Mouse (Mus musculus) hindbrain, embryonic 10.5 days (tissue): ENCODE results near the gene Phldb2. TPM values are rescaled to one million over a fixed set of nuclear protein-coding genes. Genes with fewer than 3 reads are reported as not detected.
A peak's percentile ranks its signal among the peaks of the same experiment; 100 is the strongest.

ENCODE experiments used
- DNase-seq: peaks from one replicate; pipeline ENCODE4 v3.0.0-alpha.2; 2017; ENCODE audit warnings: low spot score
- H3K27ac ChIP-seq: fragments of 300-500 bp; sonication (generic); 2 replicates; pipeline ENCODE4 v1.5.1; 2016; ENCODE audit warnings: mild to moderate bottlenecking, moderate library complexity
- H3K27me3 ChIP-seq: fragments of 300-500 bp; sonication (generic); 2 replicates; pipeline ENCODE4 v1.6.1; 2016; ENCODE audit warnings: mild to moderate bottlenecking; ENCODE audit not compliant: poor library complexity, insufficient read depth, severe bottlenecking
- H3K36me3 ChIP-seq: fragments of 300-500 bp; sonication (generic); 2 replicates; pipeline ENCODE4 v1.6.1; 2016; ENCODE audit warnings: mild to moderate bottlenecking, moderate library complexity
- H3K4me1 ChIP-seq: fragments of 300-500 bp; sonication (generic); replicated peaks from 2 replicates; pipeline ENCODE4 v1.6.1; 2016; ENCODE audit warnings: mild to moderate bottlenecking
- H3K4me3 ChIP-seq: fragments of 300-500 bp; sonication (generic); 2 replicates; pipeline ENCODE4 v1.5.1; 2016; ENCODE audit warnings: mild to moderate bottlenecking, moderate library complexity
- H3K9me3 ChIP-seq: fragments of 300-500 bp; sonication (generic); 2 replicates; pipeline ENCODE4 v1.6.1; 2016; ENCODE audit warnings: mild to moderate bottlenecking, moderate library complexity
- WGBS: fragments of 180-500 bp; shearing (Covaris S2); methylation state at CpG from one replicate; pipeline ENCODE4 v1.1.7; 2016; 5-methylcytosine and 5-hydroxymethylcytosine counted together
- polyA plus RNA-seq: library from polyadenylated mRNA; unstranded; fragments of >200 nt; fragmentation: Nextera tagmentation; extraction: Ambion mirVana; gene quantifications from 2 replicates; pipeline ENCODE4 v1.2.1, GENCODE M21; 2016

The Phldb2 gene
- polyA plus RNA-seq, 1 experiment from 2014 or later, result 25.7 TPM

GRCm38 (mm10) chr16:45942169-45942891, 11.1 kb downstream of the Phldb2 start:
- no peaks in the 10 kb centered on the region for H3K36me3 ChIP-seq
- no peaks in the 10 kb centered on the region for H3K9me3 ChIP-seq
- WGBS, result 84% methylated on average over 8 of the region's 8 CpGs
- no peak for DNase-seq
- H3K27me3 ChIP-seq, result no peaks in the 10 kb centered on the region
- no peak overlapping the region for H3K27ac ChIP-seq
- H3K4me1 ChIP-seq, result 0 out of 2 replicates have a peak, but pooled peaks cover 3% of the 10 kb centered on the region
- no peak overlapping the region for H3K4me3 ChIP-seq

- no peak overlapping the region for H3K27ac ChIP-seq
- WGBS, result 81% methylated on average over 2 of the region's 2 CpGs
- H3K9me3 ChIP-seq, result no peaks in the 10 kb centered on the region
- DNase-seq, result no peak
- no peak overlapping the region for H3K4me3 ChIP-seq
- no peaks in the 10 kb centered on the region for H3K27me3 ChIP-seq
- H3K4me1 ChIP-seq, result peaks cover 9% of the 10 kb centered on the region; the same call in 1 of the 2 replicates
- no peaks in the 10 kb centered on the region for H3K36me3 ChIP-seq
Measured at GRCm38 (mm10) chr16:45940701-45941100, 12.7 kb downstream of the Phldb2 start.

GRCm38 (mm10) chr16:45939436-45939835, 14.0 kb downstream of the Phldb2 start:
- Histone ChIP-seq H3K4me1 (peaks cover 6% of the 10 kb centered on the region; the same call in 1 of the 2 replicates), H3K27me3 (no peaks in the 10 kb centered on the region), H3K4me3 (no peak overlapping the region), H3K27ac (no peak overlapping the region), H3K9me3 (no peaks in the 10 kb centered on the region), H3K36me3 (no peaks in the 10 kb centered on the region)
- WGBS, result 91% methylated on average over 3 of the region's 3 CpGs
- no peak for DNase-seq

- Histone ChIP-seq H3K27me3 (no peaks in the 10 kb centered on the region), H3K4me3 (no peak overlapping the region), H3K9me3 (no peaks in the 10 kb centered on the region), H3K36me3 (no peaks in the 10 kb centered on the region), H3K4me1 (peaks cover 6% of the 10 kb centered on the region; the same call in 1 of the 2 replicates), H3K27ac (no peak overlapping the region)
- no peak for DNase-seq
- 71% methylated on average over 2 of the region's 2 CpGs for WGBS
Measured at GRCm38 (mm10) chr16:45937381-45937780, 16.0 kb downstream of the Phldb2 start.

GRCm38 (mm10) chr16:45936521-45936920, 16.9 kb downstream of the Phldb2 start:
- 76% methylated on average over 2 of the region's 2 CpGs for WGBS
- H3K27ac ChIP-seq, result no peak overlapping the region
- DNase-seq, result no peak
- no peak overlapping the region for H3K4me3 ChIP-seq
- H3K27me3 ChIP-seq, result no peaks in the 10 kb centered on the region
- no peaks in the 10 kb centered on the region for H3K9me3 ChIP-seq
- H3K36me3 ChIP-seq, result no peaks in the 10 kb centered on the region
- peaks cover 6% of the 10 kb centered on the region; the same call in 1 of the 2 replicates for H3K4me1 ChIP-seq

GRCm38 (mm10) chr16:45935956-45936483, 17.4 kb downstream of the Phldb2 start:
- WGBS, result 85% methylated on average over 3 of the region's 3 CpGs
- H3K4me1 ChIP-seq, result peaks cover 6% of the 10 kb centered on the region; the same call in 1 of the 2 replicates
- no peaks in the 10 kb centered on the region for H3K27me3 ChIP-seq
- H3K4me3 ChIP-seq, result no peak overlapping the region
- no peaks in the 10 kb centered on the region for H3K9me3 ChIP-seq
- H3K27ac ChIP-seq, result peak overlapping the region; percentile 35; the same call in 1 of the 2 replicates
- H3K36me3 ChIP-seq, result no peaks in the 10 kb centered on the region
- no peak for DNase-seq

- H3K9me3 ChIP-seq, result no peaks in the 10 kb centered on the region
- DNase-seq, result no peak
- WGBS, result 62% methylated on average over 2 of the region's 2 CpGs
Measured at GRCm38 (mm10) chr16:45934721-45935407, 18.5 kb downstream of the Phldb2 start.

GRCm38 (mm10) chr16:45930308-45930707, 23.1 kb downstream of the Phldb2 start:
- no peak overlapping the region for H3K4me3 ChIP-seq
- H3K27me3 ChIP-seq, result no peaks in the 10 kb centered on the region
- 91% methylated on average over 3 of the region's 3 CpGs for WGBS
- no peaks in the 10 kb centered on the region for H3K9me3 ChIP-seq
- H3K4me1 ChIP-seq, result no peaks in the 10 kb centered on the region
- no peak for DNase-seq
- no peak overlapping the region for H3K27ac ChIP-seq
- H3K36me3 ChIP-seq, result no peaks in the 10 kb centered on the region

More at GRCm38 (mm10) chr16:45934721-45935407, 18.5 kb downstream of the Phldb2 start:
- peaks cover 6% of the 10 kb centered on the region; the same call in 1 of the 2 replicates for H3K4me1 ChIP-seq
- no peaks in the 10 kb centered on the region for H3K36me3 ChIP-seq
- no peaks in the 10 kb centered on the region for H3K27me3 ChIP-seq
- H3K4me3 ChIP-seq, result no peak overlapping the region
- no peak overlapping the region; the same call in 1 of the 2 replicates for H3K27ac ChIP-seq

GRCm38 (mm10) chr16:45928090-45928489, 25.3 kb downstream of the Phldb2 start:
- no peak overlapping the region for H3K27ac ChIP-seq
- no peaks in the 10 kb centered on the region for H3K27me3 ChIP-seq
- H3K36me3 ChIP-seq, result no peaks in the 10 kb centered on the region
- no peak overlapping the region for H3K4me3 ChIP-seq
- no peaks in the 10 kb centered on the region for H3K9me3 ChIP-seq
- H3K4me1 ChIP-seq, result peaks cover 6% of the 10 kb centered on the region; the same call in 1 of the 2 replicates
- 87% methylated on average over 4 of the region's 4 CpGs for WGBS
- no peak for DNase-seq

GRCm38 (mm10) chr16:45927601-45928000, 25.8 kb downstream of the Phldb2 start:
- H3K27ac ChIP-seq, result no peak overlapping the region
- DNase-seq, result no peak
- WGBS, result 61% methylated on average over 3 of the region's 3 CpGs

GRCm38 (mm10) chr16:45926875-45927274, 26.5 kb downstream of the Phldb2 start:
- Histone ChIP-seq H3K27ac (no peak overlapping the region), H3K27me3 (no peaks in the 10 kb centered on the region), H3K9me3 (no peaks in the 10 kb centered on the region), H3K36me3 (no peaks in the 10 kb centered on the region), H3K4me3 (no peak overlapping the region), H3K4me1 (peaks cover 6% of the 10 kb centered on the region; the same call in 1 of the 2 replicates)
- 95% methylated on average over 5 of the region's 5 CpGs for WGBS
- DNase-seq, result no peak

More at GRCm38 (mm10) chr16:45927601-45928000, 25.8 kb downstream of the Phldb2 start:
- Histone ChIP-seq H3K27me3 (no peaks in the 10 kb centered on the region), H3K9me3 (no peaks in the 10 kb centered on the region), H3K4me1 (peaks cover 6% of the 10 kb centered on the region; the same call in 1 of the 2 replicates), H3K4me3 (no peak overlapping the region), H3K36me3 (no peaks in the 10 kb centered on the region)

- no peaks in the 10 kb centered on the region for H3K27me3 ChIP-seq
- WGBS, result 73% methylated on average over 6 of the region's 6 CpGs
- no peak for DNase-seq
Measured at GRCm38 (mm10) chr16:45923731-45924424, 29.5 kb downstream of the Phldb2 start.

More at GRCm38 (mm10) chr16:45923731-45924424, 29.5 kb downstream of the Phldb2 start:
- no peaks in the 10 kb centered on the region for H3K36me3 ChIP-seq
- H3K27ac ChIP-seq, result no peak overlapping the region
- H3K9me3 ChIP-seq, result no peaks in the 10 kb centered on the region
- no peak overlapping the region for H3K4me3 ChIP-seq
- H3K4me1 ChIP-seq, result peaks cover 6% of the 10 kb centered on the region; the same call in 1 of the 2 replicates
